Mouse (Mus musculus) limb, embryonic 11.5 days (tissue): ENCODE data around the gene Pfas. TPM values are rescaled to one million over a fixed set of nuclear protein-coding genes. Genes with fewer than 3 reads are reported as not detected.
A peak's percentile ranks its signal among the peaks of the same experiment; 100 is the strongest.
"Not testable (repeated sequence)": the region's sequence is repeated elsewhere in the genome, so short reads cannot be mapped to it uniquely, and the experiment has no call there.

Experiments used
- ATAC-seq: fragments of 200-750 bp; cut with Nextera tagmentation; 2 replicates; pipeline ENCODE4 v1.8.0; 2017; ENCODE audit warnings: low read depth; ENCODE audit not compliant: insufficient number of reproducible peaks, low FRiP score, low TSS enrichment
- DNase-seq: peaks from one replicate; pipeline ENCODE4 v3.0.0-alpha.2; 2015; ENCODE audit warnings: low spot score
- H3K27ac ChIP-seq: fragments of 300-500 bp; sonication (generic); replicated peaks from 2 replicates; pipeline ENCODE4 v1.5.1; 2014; ENCODE audit warnings: low read depth, mild to moderate bottlenecking, low read length
- H3K27me3 ChIP-seq: fragments of 300-500 bp; sonication (generic); 2 replicates; pipeline ENCODE4 v1.6.1; 2014; ENCODE audit warnings: mild to moderate bottlenecking, low read length, mixed read lengths; ENCODE audit not compliant: control insufficient read depth, insufficient read depth
- H3K36me3 ChIP-seq: fragments of 300-500 bp; sonication (generic); 2 replicates; pipeline ENCODE4 v1.6.1; 2014; ENCODE audit warnings: mild to moderate bottlenecking, low read length, moderate library complexity, mixed read lengths; ENCODE audit not compliant: control insufficient read depth, insufficient read depth
- H3K4me1 ChIP-seq: fragments of 300-500 bp; sonication (generic); 2 replicates; pipeline ENCODE4 v1.6.1; 2014; ENCODE audit warnings: low read length, mixed read lengths; ENCODE audit not compliant: control insufficient read depth, insufficient read depth
- H3K4me2 ChIP-seq: fragments of 300-500 bp; sonication (generic); 2 replicates; pipeline ENCODE4 v1.6.1; 2014; ENCODE audit warnings: low read depth, mild to moderate bottlenecking, moderate library complexity; ENCODE audit not compliant: severe bottlenecking
- H3K4me3 ChIP-seq: fragments of 300-500 bp; sonication (generic); 2 replicates; pipeline ENCODE4 v1.5.1; 2014; ENCODE audit warnings: low read depth, low read length
- H3K9ac ChIP-seq: fragments of 300-500 bp; sonication (generic); 2 replicates; pipeline ENCODE4 v1.6.1; 2014; ENCODE audit warnings: mild to moderate bottlenecking, low read length
- H3K9me3 ChIP-seq: fragments of 300-500 bp; sonication (generic); 2 replicates; pipeline ENCODE4 v1.6.1; 2016; ENCODE audit warnings: low read length; ENCODE audit not compliant: control insufficient read depth
- WGBS: fragments of 180-500 bp; shearing (Covaris S2); extraction: QIAGEN DNeasy Blood & Tissue Kit; methylation state at CpG from one replicate; pipeline ENCODE4 v1.1.7; 2014; 5-methylcytosine and 5-hydroxymethylcytosine counted together
- polyA plus RNA-seq: library from polyadenylated mRNA; unstranded; fragments of >200 nt; fragmentation: Nextera tagmentation; extraction: Ambion mirVana; gene quantifications from 2 replicates; pipeline ENCODE4 v1.2.1, GENCODE M21; 2014

Pfas gene
- polyA plus RNA-seq, 1 experiment from 2014 or later = 43.6 TPM

- Histone ChIP-seq H3K4me3 (no peak overlapping the region), H3K9me3 (no peaks in the 10 kb centered on the region), H3K9ac (no peak overlapping the region), H3K4me1 (0 out of 2 replicates have a peak, but pooled peaks cover 3% of the 10 kb centered on the region), H3K36me3 (no peaks in the 10 kb centered on the region), H3K27ac (no peak overlapping the region), H3K27me3 (no peaks in the 10 kb centered on the region), H3K4me2 (no peak overlapping the region)
- DNase-seq = no peak
- WGBS = 91% methylated on average over 2 of the region's 2 CpGs
- no peak for ATAC-seq
Measured at GRCm38 (mm10) chr11:68963405-68963804, 44.9 kb downstream of the Pfas start.

GRCm38 (mm10) chr11:68962159-68962558 is 46.1 kb downstream of the Pfas start:
- H3K36me3 ChIP-seq, H3K27ac ChIP-seq, ATAC-seq, H3K9me3 ChIP-seq, H3K4me1 ChIP-seq, H3K27me3 ChIP-seq, H3K4me3 ChIP-seq, H3K4me2 ChIP-seq, H3K9ac ChIP-seq, DNase-seq: not testable (repeated sequence)
- 22% methylated on average over 11 of the region's 11 CpGs for WGBS

- 0 out of 2 replicates have a peak, but pooled peaks cover 3% of the 10 kb centered on the region for H3K4me1 ChIP-seq
- ATAC-seq = no peak
Measured at GRCm38 (mm10) chr11:68961596-68961995, 46.7 kb downstream of the Pfas start.

GRCm38 (mm10) chr11:68957971-68958370 is 50.3 kb downstream of the Pfas start:
- Histone ChIP-seq H3K36me3 (no peaks in the 10 kb centered on the region), H3K4me2 (no peak overlapping the region), H3K4me3 (no peak overlapping the region), H3K9me3 (no peaks in the 10 kb centered on the region), H3K27me3 (peaks cover 29% of the 10 kb centered on the region), H3K27ac (no peak overlapping the region), H3K4me1 (0 out of 2 replicates have a peak, but pooled peaks cover 7% of the 10 kb centered on the region), H3K9ac (no peak overlapping the region)
- WGBS = 56% methylated on average over 1 of the region's 1 CpGs
- no peak for ATAC-seq
- DNase-seq = no peak

More at GRCm38 (mm10) chr11:68961596-68961995, 46.7 kb downstream of the Pfas start:
- Histone ChIP-seq H3K4me3 (no peak overlapping the region), H3K4me2 (no peak overlapping the region), H3K36me3 (no peaks in the 10 kb centered on the region), H3K9me3 (no peaks in the 10 kb centered on the region), H3K9ac (no peak overlapping the region), H3K27me3 (no peaks in the 10 kb centered on the region; the same call in 1 of the 2 replicates), H3K27ac (no peak overlapping the region)
- no peak for DNase-seq
- WGBS = 82% methylated on average over 3 of the region's 3 CpGs

- ATAC-seq (no peak), DNase-seq (no peak)
- H3K4me3 ChIP-seq = 0 out of 2 replicates have a peak within 1 kb of the TSS, but pooled peaks have one; percentile 3
- H3K9ac ChIP-seq = 0 out of 2 replicates have a peak within 1 kb of the TSS, but pooled peaks have one; percentile 22
- H3K9me3 ChIP-seq = no peaks in the 10 kb centered on the region
- H3K27me3 ChIP-seq = peaks cover 29% of the 10 kb centered on the region
- H3K27ac ChIP-seq = peak within 1 kb of the TSS; percentile 39; the same call in 1 of the 2 replicates
- H3K36me3 ChIP-seq = no peaks in the 10 kb centered on the region
- H3K4me1 ChIP-seq = 0 out of 2 replicates have a peak, but pooled peaks cover 7% of the 10 kb centered on the region
- 39% methylated on average over 8 of the region's 8 CpGs for WGBS
- H3K4me2 ChIP-seq = peak within 1 kb of the TSS; percentile 24
Measured at GRCm38 (mm10) chr11:68957308-68957707, 51.0 kb downstream of the Pfas start, which contains the start of gene Arhgef15. Arhgef15 (minus strand) TSS chr11:68957480.

GRCm38 (mm10) chr11:68956697-68957096 is 51.6 kb downstream of the Pfas start:
- peaks cover 33% of the 10 kb centered on the region for H3K27me3 ChIP-seq
- WGBS = 27% methylated on average over 13 of the region's 13 CpGs
- H3K9ac ChIP-seq = 0 out of 2 replicates have a peak overlapping the region, but pooled peaks have one; percentile 22

GRCm38 (mm10) chr11:68956107-68956506 is 52.2 kb downstream of the Pfas start:
- Histone ChIP-seq H3K27me3 (peaks cover 37% of the 10 kb centered on the region), H3K9ac (no peak overlapping the region), H3K4me3 (0 out of 2 replicates have a peak overlapping the region, but pooled peaks have one; percentile 1), H3K9me3 (no peaks in the 10 kb centered on the region), H3K36me3 (no peaks in the 10 kb centered on the region), H3K4me1 (0 out of 2 replicates have a peak, but pooled peaks cover 7% of the 10 kb centered on the region), H3K4me2 (peak overlapping the region; percentile 24), H3K27ac (no peak overlapping the region; the same call in 1 of the 2 replicates)
- ATAC-seq = no peak
- WGBS = 59% methylated on average over 3 of the region's 3 CpGs
- no peak for DNase-seq

More at GRCm38 (mm10) chr11:68956697-68957096, 51.6 kb downstream of the Pfas start:
- H3K36me3 ChIP-seq = no peaks in the 10 kb centered on the region
- DNase-seq (peak; percentile 29), ATAC-seq (no peak)
- peak overlapping the region; percentile 24 for H3K4me2 ChIP-seq
- no peaks in the 10 kb centered on the region for H3K9me3 ChIP-seq
- 0 out of 2 replicates have a peak, but pooled peaks cover 7% of the 10 kb centered on the region for H3K4me1 ChIP-seq
- H3K4me3 ChIP-seq = 0 out of 2 replicates have a peak overlapping the region, but pooled peaks have one; percentile 3
- H3K27ac ChIP-seq = no peak overlapping the region

- DNase-seq (no peak), ATAC-seq (no peak)
- no peak overlapping the region; the same call in 1 of the 2 replicates for H3K4me3 ChIP-seq
- no peaks in the 10 kb centered on the region for H3K36me3 ChIP-seq
- no peaks in the 10 kb centered on the region for H3K9me3 ChIP-seq
- peak overlapping the region; percentile 58 for H3K4me2 ChIP-seq
- H3K4me1 ChIP-seq = 0 out of 2 replicates have a peak, but pooled peaks cover 7% of the 10 kb centered on the region
- H3K9ac ChIP-seq = no peak overlapping the region
- H3K27me3 ChIP-seq = peaks cover 38% of the 10 kb centered on the region
- 76% methylated on average over 5 of the region's 5 CpGs for WGBS
- no peak overlapping the region for H3K27ac ChIP-seq
Measured at GRCm38 (mm10) chr11:68955473-68955872, 52.8 kb downstream of the Pfas start.
